Mouse (Mus musculus) hindbrain, embryonic 13.5 days (tissue): ENCODE data around the gene 9430097D07Rik. TPM values are rescaled to one million over a fixed set of nuclear protein-coding genes. Genes with fewer than 3 reads are reported as not detected.
A peak's percentile ranks its signal among the peaks of the same experiment; 100 is the strongest.

ENCODE experiments used
- ATAC-seq: fragments of 200-750 bp; cut with Nextera tagmentation; 2 replicates; pipeline ENCODE4 v1.8.0; 2017; ENCODE audit warnings: moderate TSS enrichment; ENCODE audit not compliant: low FRiP score
- H3K27ac ChIP-seq: fragments of 300-500 bp; sonication (generic); 2 replicates; pipeline ENCODE4 v1.5.1; 2015; ENCODE audit warnings: inconsistent platforms, mild to moderate bottlenecking, moderate library complexity
- H3K27me3 ChIP-seq: fragments of 300-500 bp; sonication (generic); 2 replicates; pipeline ENCODE4 v1.6.1; 2015; ENCODE audit warnings: mild to moderate bottlenecking, inconsistent platforms
- H3K36me3 ChIP-seq: fragments of 300-500 bp; sonication (generic); 2 replicates; pipeline ENCODE4 v1.6.1; 2015; ENCODE audit warnings: mild to moderate bottlenecking, inconsistent platforms
- H3K4me1 ChIP-seq: fragments of 300-500 bp; sonication (generic); replicated peaks from 2 replicates; pipeline ENCODE4 v1.6.1; 2015; ENCODE audit warnings: inconsistent platforms
- H3K4me2 ChIP-seq: fragments of 300-500 bp; sonication (generic); 2 replicates; pipeline ENCODE4 v1.6.1; 2015; ENCODE audit warnings: inconsistent platforms, mild to moderate bottlenecking, moderate library complexity
- H3K4me3 ChIP-seq: fragments of 300-500 bp; sonication (generic); 2 replicates; pipeline ENCODE4 v1.5.1; 2015; ENCODE audit warnings: mild to moderate bottlenecking, inconsistent platforms
- H3K9ac ChIP-seq: fragments of 300-500 bp; sonication (generic); 2 replicates; pipeline ENCODE4 v1.6.1; 2015; ENCODE audit warnings: mild to moderate bottlenecking, inconsistent platforms
- H3K9me3 ChIP-seq: fragments of 300-500 bp; sonication (generic); 2 replicates; pipeline ENCODE4 v1.6.1; 2016; ENCODE audit warnings: inconsistent platforms
- WGBS: fragments of 180-500 bp; shearing (Covaris S2); methylation state at CpG from one replicate; pipeline ENCODE4 v1.1.7; 2015; 5-methylcytosine and 5-hydroxymethylcytosine counted together
- polyA plus RNA-seq: library from polyadenylated mRNA; unstranded; fragments of >200 nt; fragmentation: Nextera tagmentation; extraction: Ambion mirVana; gene quantifications from 2 replicates; pipeline ENCODE4 v1.2.1, GENCODE M21; 2015

Gene 9430097D07Rik
- polyA plus RNA-seq, 1 experiment from 2014 or later, result 0.56 TPM

DNA sequence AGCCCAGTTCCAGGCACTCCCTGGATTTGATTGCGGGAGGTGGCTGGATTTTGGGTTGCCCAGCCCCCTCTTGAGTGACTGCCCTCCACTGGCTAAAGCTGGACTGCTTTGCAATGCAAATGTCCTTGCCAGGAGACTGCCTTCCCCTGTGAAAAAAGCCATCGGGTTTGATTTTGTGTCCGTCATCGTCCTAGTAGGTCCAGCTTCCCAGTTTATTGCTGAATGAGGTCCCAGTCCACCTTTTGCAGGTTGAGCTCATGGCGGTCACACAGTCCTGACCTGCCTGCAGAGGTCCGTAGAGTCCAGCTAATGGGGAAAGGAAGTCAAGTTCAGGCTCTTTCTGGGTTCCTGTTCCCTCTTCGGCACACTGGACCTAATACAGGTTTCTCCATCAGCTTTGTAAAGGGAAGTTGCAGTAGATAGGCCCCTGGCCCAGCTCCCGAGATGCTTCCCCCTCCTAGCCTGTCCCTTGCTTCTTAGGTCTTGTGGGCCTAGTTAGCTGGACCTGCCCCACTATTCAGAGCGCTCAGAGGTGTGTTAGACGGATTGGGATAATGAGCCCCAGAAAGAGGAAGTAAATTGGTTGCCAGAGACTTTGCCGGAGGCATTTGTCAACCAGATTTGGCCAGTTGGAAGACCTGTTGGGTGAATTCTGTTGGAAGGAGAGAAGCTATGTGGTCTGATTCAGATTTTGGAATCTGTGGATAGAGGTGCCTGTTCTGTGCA lies 38.7 kb downstream of the 9430097D07Rik start:
- peak overlapping the region; percentile 97 for H3K27ac ChIP-seq
- peaks cover 74% of the 10 kb centered on the region for H3K4me1 ChIP-seq

DNA sequence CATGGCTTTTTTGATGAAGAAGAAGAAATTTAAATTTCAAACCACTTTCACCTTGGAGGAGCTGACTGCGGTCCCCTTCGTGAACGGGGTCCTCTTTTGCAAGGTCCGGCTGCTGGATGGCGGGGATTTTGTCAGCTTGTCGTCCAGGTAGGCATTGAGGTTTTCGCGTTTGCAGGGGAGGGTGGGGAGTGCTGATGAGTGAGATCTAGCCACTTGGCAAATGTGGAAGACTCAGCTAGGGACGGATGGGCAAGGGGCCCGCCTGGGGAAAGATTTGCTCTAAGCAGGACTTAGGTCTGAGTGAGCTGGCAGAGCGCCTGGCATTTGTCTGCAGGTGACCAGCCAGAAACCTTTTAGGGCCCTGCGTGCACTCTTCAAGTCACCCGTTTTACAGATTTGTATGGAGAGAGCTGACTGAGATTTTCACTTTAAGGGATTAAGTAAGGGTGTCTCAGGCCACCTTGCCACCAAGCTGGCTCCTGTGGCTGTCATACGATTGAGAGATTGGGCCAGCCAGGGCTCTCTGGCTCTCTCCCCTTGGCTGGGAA lies 39.3 kb downstream of the 9430097D07Rik start:
- Histone ChIP-seq H3K27ac (peak overlapping the region; percentile 97), H3K4me1 (peaks cover 68% of the 10 kb centered on the region), H3K9ac (peak overlapping the region; percentile 96), H3K4me2 (peak overlapping the region; percentile 81), H3K4me3 (peak overlapping the region; percentile 94), H3K36me3 (no peaks in the 10 kb centered on the region), H3K27me3 (no peaks in the 10 kb centered on the region), H3K9me3 (no peaks in the 10 kb centered on the region)
- 1% methylated on average over 14 of the region's 14 CpGs for WGBS
- no peak for ATAC-seq

More for the DNA sequence above, 38.7 kb downstream of the 9430097D07Rik start:
- Histone ChIP-seq H3K4me3 (peak overlapping the region; percentile 94), H3K36me3 (no peaks in the 10 kb centered on the region), H3K4me2 (peak overlapping the region; percentile 81), H3K27me3 (no peaks in the 10 kb centered on the region), H3K9me3 (no peaks in the 10 kb centered on the region), H3K9ac (peak overlapping the region; percentile 96)
- ATAC-seq, result no peak
- 5% methylated on average over 11 of the region's 11 CpGs for WGBS

GRCm38 (mm10) chr2:32535501-32535991 lies 39.9 kb downstream of the 9430097D07Rik start:
- no peak for ATAC-seq
- Histone ChIP-seq H3K36me3 (no peaks in the 10 kb centered on the region), H3K27ac (peak overlapping the region; percentile 97), H3K27me3 (no peaks in the 10 kb centered on the region), H3K9ac (peak overlapping the region; percentile 96), H3K9me3 (no peaks in the 10 kb centered on the region), H3K4me2 (peak overlapping the region; percentile 81), H3K4me3 (peak overlapping the region; percentile 94), H3K4me1 (peaks cover 61% of the 10 kb centered on the region)
- 0% methylated on average over 43 of the region's 56 CpGs for WGBS

- Histone ChIP-seq H3K36me3 (no peaks in the 10 kb centered on the region), H3K9ac (peak within 1 kb of the TSS; percentile 96), H3K4me2 (peak within 1 kb of the TSS; percentile 81), H3K9me3 (no peaks in the 10 kb centered on the region), H3K27me3 (no peaks in the 10 kb centered on the region), H3K27ac (peak within 1 kb of the TSS; percentile 97), H3K4me1 (peaks cover 55% of the 10 kb centered on the region), H3K4me3 (peak within 1 kb of the TSS; percentile 94)
- peak; percentile 96 for ATAC-seq
- WGBS, result under 1% methylated on average over 66 of the region's 67 CpGs
Measured at GRCm38 (mm10) chr2:32534733-32535471, 40.6 kb downstream of the 9430097D07Rik start, which contains the start of gene Fam102a. Gene Fam102a, plus strand, starts transcription at chr2:32535332.

GRCm38 (mm10) chr2:32534061-32534732 lies 41.3 kb downstream of the 9430097D07Rik start:
- Histone ChIP-seq H3K27me3 (no peaks in the 10 kb centered on the region), H3K9ac (peak overlapping the region; percentile 76), H3K27ac (peak overlapping the region; percentile 89), H3K4me2 (peak overlapping the region; percentile 71), H3K9me3 (no peaks in the 10 kb centered on the region), H3K4me3 (peak overlapping the region; percentile 94), H3K36me3 (no peaks in the 10 kb centered on the region), H3K4me1 (peaks cover 48% of the 10 kb centered on the region)
- ATAC-seq, result no peak
- WGBS, result 12% methylated on average over 13 of the region's 13 CpGs

DNA sequence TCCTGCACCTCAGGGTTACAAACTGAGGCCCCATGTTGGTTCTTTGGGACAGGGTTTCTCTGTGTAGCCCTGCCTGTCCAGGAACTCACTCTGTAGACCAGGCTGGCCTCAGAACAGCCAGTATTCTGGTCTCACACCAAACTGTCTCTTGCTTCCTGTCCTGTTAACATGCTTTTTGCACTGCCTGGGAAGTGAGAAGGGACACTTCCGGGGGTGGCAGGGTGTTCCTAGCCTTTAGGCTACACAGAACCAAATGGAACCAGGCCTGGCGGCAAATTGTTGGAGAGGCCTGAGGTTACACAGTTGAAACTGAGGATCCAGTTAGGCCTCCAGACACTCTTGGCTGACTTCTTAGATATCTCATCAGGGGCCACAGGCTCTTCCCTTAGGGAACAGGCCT lies 42.3 kb downstream of the 9430097D07Rik start:
- H3K4me3 ChIP-seq, result no peak overlapping the region
- no peak overlapping the region for H3K27ac ChIP-seq
- ATAC-seq, result no peak
- no peaks in the 10 kb centered on the region for H3K36me3 ChIP-seq
- no peak overlapping the region for H3K4me2 ChIP-seq
- H3K27me3 ChIP-seq, result no peaks in the 10 kb centered on the region
- no peaks in the 10 kb centered on the region for H3K9me3 ChIP-seq
- 95% methylated on average over 2 of the region's 2 CpGs for WGBS
- peaks cover 38% of the 10 kb centered on the region for H3K4me1 ChIP-seq
- no peak overlapping the region; the same call in 1 of the 2 replicates for H3K9ac ChIP-seq

DNA sequence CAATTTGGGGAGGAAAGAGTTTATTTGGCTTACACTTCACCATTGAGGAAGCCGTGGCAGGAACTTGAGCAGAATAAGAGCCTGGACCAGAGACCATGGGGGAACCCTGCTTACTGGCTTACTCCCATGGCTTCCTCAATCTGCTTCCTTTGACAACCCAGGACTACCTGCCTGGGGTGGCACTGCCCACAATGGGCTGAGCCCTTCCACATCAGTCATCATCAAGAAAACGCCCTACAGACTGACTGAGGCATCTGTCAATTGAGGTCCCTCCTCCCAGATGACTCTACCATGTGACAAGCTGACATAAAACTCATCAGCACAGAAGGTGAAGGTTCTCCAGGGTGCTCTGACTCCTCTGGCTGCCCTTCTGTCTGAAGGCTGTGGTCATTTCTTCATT lies 45.0 kb downstream of the 9430097D07Rik start:
- H3K4me1 ChIP-seq, result peaks cover 14% of the 10 kb centered on the region
- no peaks in the 10 kb centered on the region for H3K36me3 ChIP-seq
- H3K9me3 ChIP-seq, result no peaks in the 10 kb centered on the region
- no peak overlapping the region for H3K27ac ChIP-seq
- H3K4me2 ChIP-seq, result no peak overlapping the region
- no peak for ATAC-seq
- no peaks in the 10 kb centered on the region for H3K27me3 ChIP-seq
- H3K9ac ChIP-seq, result no peak overlapping the region
- H3K4me3 ChIP-seq, result no peak overlapping the region
- WGBS, result 85% methylated on average over 2 of the region's 2 CpGs

GRCm38 (mm10) chr2:32528326-32528725 lies 47.2 kb downstream of the 9430097D07Rik start:
- 81% methylated on average over 1 of the region's 1 CpGs for WGBS

DNA sequence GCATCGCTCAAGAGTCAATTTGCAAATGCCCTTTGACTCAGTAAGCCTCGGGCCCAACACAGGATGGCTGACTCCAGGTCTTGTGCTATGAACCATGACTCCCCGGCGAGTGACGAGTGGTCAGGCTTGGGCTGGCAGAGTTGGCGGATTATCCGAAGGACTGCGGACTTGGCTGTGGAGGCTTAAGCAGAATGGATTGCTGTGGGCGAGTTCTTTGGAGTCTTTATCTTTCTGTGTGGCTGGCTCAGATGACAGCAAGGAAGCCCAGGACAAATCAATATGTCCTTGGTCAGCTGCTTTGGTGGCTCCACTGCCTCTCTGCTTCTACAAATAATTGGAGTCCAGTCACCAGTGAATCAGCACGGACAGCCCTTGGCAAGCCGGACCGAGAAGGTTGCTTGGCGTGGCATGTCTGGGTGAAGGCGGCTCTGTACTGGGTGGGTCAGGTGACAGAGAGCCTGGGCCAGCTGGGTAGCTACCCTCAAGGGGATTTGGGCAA lies 48.0 kb downstream of the 9430097D07Rik start:
- H3K9me3 ChIP-seq, result no peaks in the 10 kb centered on the region
- no peak overlapping the region for H3K9ac ChIP-seq
- no peak overlapping the region for H3K27ac ChIP-seq
- no peak for ATAC-seq
- no peak overlapping the region for H3K4me3 ChIP-seq
- WGBS, result 77% methylated on average over 14 of the region's 14 CpGs
- no peaks in the 10 kb centered on the region for H3K36me3 ChIP-seq
- no peaks in the 10 kb centered on the region for H3K27me3 ChIP-seq
- H3K4me1 ChIP-seq, result no peaks in the 10 kb centered on the region
- no peak overlapping the region for H3K4me2 ChIP-seq

More at GRCm38 (mm10) chr2:32528326-32528725, 47.2 kb downstream of the 9430097D07Rik start:
- Histone ChIP-seq H3K4me2 (no peak overlapping the region), H3K27ac (no peak overlapping the region), H3K9me3 (no peaks in the 10 kb centered on the region), H3K36me3 (no peaks in the 10 kb centered on the region), H3K27me3 (no peaks in the 10 kb centered on the region), H3K9ac (no peak overlapping the region), H3K4me1 (no peaks in the 10 kb centered on the region), H3K4me3 (no peak overlapping the region)
- ATAC-seq, result no peak

DNA sequence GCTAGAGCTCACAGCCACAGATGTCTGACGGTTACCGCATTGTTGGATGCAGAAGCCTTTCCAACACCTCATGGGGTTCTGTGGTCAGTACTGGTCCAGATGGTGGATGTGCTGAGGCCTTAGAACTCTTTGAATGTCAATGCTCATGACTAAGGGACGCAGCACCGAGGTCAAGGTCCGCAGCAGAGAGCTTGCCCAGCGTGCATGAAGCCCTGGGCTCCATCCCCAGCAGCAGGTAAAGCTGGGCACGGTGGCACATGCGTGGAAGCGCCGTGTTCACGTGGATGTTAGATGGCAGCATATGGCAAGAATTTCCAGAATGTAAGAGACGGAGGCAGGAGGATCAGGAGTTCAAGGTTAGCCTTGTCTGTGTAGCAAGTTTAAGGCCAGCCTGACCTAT lies 49.7 kb downstream of the 9430097D07Rik start:
- no peak for ATAC-seq
- H3K4me1 ChIP-seq, result no peaks in the 10 kb centered on the region
- WGBS, result 85% methylated on average over 12 of the region's 12 CpGs
- H3K4me3 ChIP-seq, result no peak overlapping the region
- no peaks in the 10 kb centered on the region for H3K9me3 ChIP-seq
- no peak overlapping the region for H3K4me2 ChIP-seq
- H3K36me3 ChIP-seq, result no peaks in the 10 kb centered on the region
- no peak overlapping the region for H3K27ac ChIP-seq
- no peaks in the 10 kb centered on the region for H3K27me3 ChIP-seq
- H3K9ac ChIP-seq, result no peak overlapping the region

DNA sequence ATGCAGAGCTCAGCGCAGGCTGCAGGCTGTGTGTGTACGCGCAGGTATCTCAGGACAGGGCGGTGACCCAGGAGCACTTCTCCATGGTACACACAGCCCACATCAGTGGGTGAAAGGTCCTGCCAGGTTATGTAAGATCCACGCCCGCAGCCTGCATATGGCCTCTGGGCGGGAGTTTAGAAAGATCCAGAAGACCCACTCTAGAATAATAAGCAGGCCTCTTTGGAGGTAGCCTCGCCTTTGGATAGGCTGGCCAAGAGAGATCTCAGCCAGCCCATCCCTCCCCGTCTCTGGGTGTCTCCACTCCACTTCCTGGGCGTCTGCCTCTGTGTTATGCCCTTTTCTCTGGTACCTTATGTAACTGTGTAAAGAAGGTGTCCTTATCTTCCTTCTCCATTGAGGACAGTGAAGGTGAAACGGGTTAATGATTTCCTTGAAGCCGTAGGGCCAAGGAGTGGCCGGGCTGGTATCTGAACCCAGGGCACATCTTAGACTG lies 50.9 kb downstream of the 9430097D07Rik start:
- Histone ChIP-seq H3K9ac (no peak overlapping the region), H3K36me3 (no peaks in the 10 kb centered on the region), H3K4me3 (no peak overlapping the region), H3K4me2 (no peak overlapping the region), H3K27me3 (no peaks in the 10 kb centered on the region), H3K9me3 (no peaks in the 10 kb centered on the region), H3K27ac (no peak overlapping the region), H3K4me1 (no peaks in the 10 kb centered on the region)
- WGBS, result 90% methylated on average over 13 of the region's 13 CpGs
- ATAC-seq, result no peak
